23 mouse cellular contexts compared by ENCODE assay signal in the genomic region with DNA sequence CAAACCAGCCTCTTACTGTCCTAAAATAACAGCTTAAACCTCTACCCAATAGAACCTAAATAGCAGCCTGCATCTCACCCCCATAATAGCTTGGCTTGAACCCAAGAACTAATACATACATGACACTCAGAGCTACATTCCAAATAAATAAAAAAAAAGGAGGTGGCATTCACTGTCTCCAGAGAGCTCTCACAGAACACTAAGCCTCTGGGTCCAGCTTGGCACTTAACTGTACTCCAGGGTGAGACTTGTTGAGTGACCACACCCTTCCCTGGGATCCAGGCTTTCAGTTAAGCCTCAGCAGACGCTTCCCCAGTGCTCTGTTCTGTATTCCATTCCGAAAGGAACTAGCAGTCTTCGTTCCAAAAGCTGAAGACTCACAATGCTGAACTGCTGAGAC.
A peak's percentile ranks its signal among the peaks of the same experiment; 100 is the strongest.
DNase-seq lines count a peak whose midpoint lies in the region; ATAC-seq and TF ChIP-seq lines count a peak whose summit lies in the region.
"Had no signal": no experiment of that assay in that cellular context is flagged by ENCODE, and none has a peak within 500 bp of the region (broad histone marks: within the 10 kb centered on the region; RNA-seq: fewer than 3 reads in every experiment).

No protein-coding gene starts in this region.

- no peak overlapping the region for H3K4me3 ChIP-seq in embryonic facial prominence, embryonic 13.5 days
- H3K4me3 ChIP-seq in embryonic facial prominence, embryonic 10.5 days = no peak overlapping the region
- H3K4me3 ChIP-seq in heart, embryonic 13.5 days = no peak overlapping the region
- H3K4me3 ChIP-seq in lung, embryonic 14.5 days (ENCODE audit: low read depth, low read length) = no peak overlapping the region
- H3K4me3 ChIP-seq: erythroblast, embryonic 14.5 days; forebrain, embryonic 15.5 days; heart, adult 2 months; hindbrain, embryonic 10.5 days; liver, embryonic 13.5 days; megakaryocyte, embryonic 14.5 days; midbrain, embryonic 13.5 days; stomach, embryonic 15.5 days had no signal

- 49% methylated on average over 3 of the region's 3 CpGs for WGBS in embryonic facial prominence, embryonic 13.5 days
- 75% methylated on average over 3 of the region's 3 CpGs for WGBS in embryonic facial prominence, embryonic 10.5 days
- WGBS in heart, embryonic 13.5 days = 26% methylated on average over 3 of the region's 3 CpGs
- WGBS in lung, embryonic 14.5 days = 43% methylated on average over 3 of the region's 3 CpGs

- H3K27ac ChIP-seq in embryonic facial prominence, embryonic 13.5 days = 0 out of 2 replicates have a peak overlapping the region, but pooled peaks have one; percentile 22
- no peak overlapping the region for H3K27ac ChIP-seq in embryonic facial prominence, embryonic 10.5 days (replicated peaks)
- H3K27ac ChIP-seq in heart, embryonic 13.5 days (replicated peaks) = 0 out of 2 replicates have a peak overlapping the region, but pooled peaks have one; percentile 2
- H3K27ac ChIP-seq in lung, embryonic 14.5 days (ENCODE audit: low read depth) = no peak overlapping the region
- H3K27ac ChIP-seq: forebrain, embryonic 15.5 days; heart, adult 2 months; hindbrain, embryonic 10.5 days; liver, embryonic 13.5 days; midbrain, embryonic 13.5 days; stomach, embryonic 15.5 days had no signal

- 0 out of 2 replicates have a peak, but pooled peaks have one; percentile 26 for ATAC-seq in embryonic facial prominence, embryonic 13.5 days (ENCODE audit: insufficient number of reproducible peaks, insufficient read depth, low FRiP score, low TSS enrichment, low read depth)
- peak; percentile 14; the same call in 1 of the 2 replicates for ATAC-seq in heart, embryonic 13.5 days (ENCODE audit: extremely low read depth, insufficient number of reproducible peaks, low FRiP score, low TSS enrichment)
- peak; percentile 41; the same call in 1 of the 2 replicates for ATAC-seq in lung, embryonic 14.5 days (ENCODE audit: insufficient read depth)
- ATAC-seq: CD4-positive, CD25-positive, alpha-beta regulatory T cell, adult 4 months; forebrain, embryonic 15.5 days; hindbrain, embryonic 16.5 days; intestine, embryonic 16.5 days; midbrain, embryonic 13.5 days had no signal

- H3K9ac ChIP-seq in embryonic facial prominence, embryonic 13.5 days = no peak overlapping the region
- H3K9ac ChIP-seq in heart, embryonic 13.5 days = no peak overlapping the region
- H3K9ac ChIP-seq in lung, embryonic 14.5 days = no peak overlapping the region
- H3K9ac ChIP-seq: forebrain, embryonic 15.5 days; liver, embryonic 13.5 days; midbrain, embryonic 13.5 days; stomach, embryonic 15.5 days had no signal

- no peak overlapping the region for H3K4me2 ChIP-seq in embryonic facial prominence, embryonic 13.5 days
- H3K4me2 ChIP-seq in heart, embryonic 13.5 days = no peak overlapping the region
- H3K4me2 ChIP-seq in lung, embryonic 14.5 days = no peak overlapping the region
- H3K4me2 ChIP-seq: forebrain, embryonic 15.5 days; liver, embryonic 13.5 days; midbrain, embryonic 13.5 days; stomach, embryonic 15.5 days had no signal

- no peaks in the 10 kb centered on the region for H3K36me3 ChIP-seq in embryonic facial prominence, embryonic 13.5 days
- no peaks in the 10 kb centered on the region for H3K36me3 ChIP-seq in embryonic facial prominence, embryonic 10.5 days (replicated peaks)
- no peaks in the 10 kb centered on the region for H3K36me3 ChIP-seq in heart, embryonic 13.5 days
- H3K36me3 ChIP-seq in lung, embryonic 14.5 days (ENCODE audit: insufficient read depth) = no peaks in the 10 kb centered on the region
- H3K36me3 ChIP-seq: forebrain, embryonic 15.5 days; hindbrain, embryonic 10.5 days; liver, embryonic 13.5 days; midbrain, embryonic 13.5 days; stomach, embryonic 15.5 days had no signal

- no peak for TF ChIP-seq CTCF in lung, embryonic 14.5 days (IDR thresholded peaks at IDR 0.05; ENCODE audit: low read depth)

- H3K9me3 ChIP-seq in embryonic facial prominence, embryonic 13.5 days = no peaks in the 10 kb centered on the region
- H3K9me3 ChIP-seq in embryonic facial prominence, embryonic 10.5 days = no peaks in the 10 kb centered on the region
- H3K9me3 ChIP-seq in heart, embryonic 13.5 days = no peaks in the 10 kb centered on the region
- no peaks in the 10 kb centered on the region for H3K9me3 ChIP-seq in lung, embryonic 14.5 days (ENCODE audit: low read depth, low read length)
- H3K9me3 ChIP-seq: forebrain, embryonic 15.5 days; hindbrain, embryonic 10.5 days; liver, embryonic 13.5 days; megakaryocyte, embryonic 14.5 days; midbrain, embryonic 13.5 days; stomach, embryonic 15.5 days had no signal

- H3K27me3 ChIP-seq in embryonic facial prominence, embryonic 13.5 days = no peaks in the 10 kb centered on the region
- H3K27me3 ChIP-seq in embryonic facial prominence, embryonic 10.5 days (replicated peaks; ENCODE audit: low read depth, poor library complexity, severe bottlenecking) = no peaks in the 10 kb centered on the region
- H3K27me3 ChIP-seq in heart, embryonic 13.5 days (replicated peaks) = no peaks in the 10 kb centered on the region
- no peaks in the 10 kb centered on the region for H3K27me3 ChIP-seq in lung, embryonic 14.5 days (ENCODE audit: insufficient read depth, low read length)
- H3K27me3 ChIP-seq: forebrain, embryonic 15.5 days; liver, embryonic 13.5 days; megakaryocyte, embryonic 14.5 days; midbrain, embryonic 13.5 days; stomach, embryonic 15.5 days had no signal

- DNase-seq in embryonic facial prominence, embryonic 10.5 days (ENCODE audit: low spot score) = no peak
- DNase-seq in heart, adult 9 months (ENCODE audit: low spot score in 2 of 2) = no peak
- DNase-seq in lung, embryonic 14.5 days = peak; percentile 49
- no peak for DNase-seq in lung, postnatal 25 days (ENCODE audit: low spot score)
- DNase-seq in NIH3T3 (ENCODE audit: low read depth) = peak; percentile 40
- DNase-seq in thymus, postnatal 4 days = no peak
- DNase-seq: adrenal gland, postnatal 25 days; cerebellum, adult 9-10 months; gastrocnemius, postnatal 25 days; heart, adult 2 months; layer of hippocampus, adult 9-11 months; liver, embryonic 13.5 days had no signal

- peaks cover 14% of the 10 kb centered on the region for H3K4me1 ChIP-seq in embryonic facial prominence, embryonic 13.5 days
- no peaks in the 10 kb centered on the region for H3K4me1 ChIP-seq in embryonic facial prominence, embryonic 10.5 days
- peaks cover 14% of the 10 kb centered on the region for H3K4me1 ChIP-seq in heart, embryonic 13.5 days
- H3K4me1 ChIP-seq in lung, embryonic 14.5 days (ENCODE audit: insufficient read depth) = no peaks in the 10 kb centered on the region
- H3K4me1 ChIP-seq: forebrain, embryonic 15.5 days; hindbrain, embryonic 10.5 days; liver, embryonic 13.5 days; megakaryocyte, embryonic 14.5 days; midbrain, embryonic 13.5 days; stomach, embryonic 15.5 days had no signal

Comparison
In these comparisons a context has a peak if more than half of its experiments do, and no peak if none do; other contexts are left out.
1. H3K27ac ChIP-seq: peak in embryonic facial prominence, embryonic 13.5 days (single experiment) and heart, embryonic 13.5 days (single experiment); none in embryonic facial prominence, embryonic 10.5 days (single experiment) and lung, embryonic 14.5 days (single experiment).
2. DNase-seq: peak in lung, embryonic 14.5 days (single experiment) and NIH3T3 (single experiment); none in embryonic facial prominence, embryonic 10.5 days (single experiment), heart, adult 9 months (0 of 2), lung, postnatal 25 days (single experiment) and thymus, postnatal 4 days (single experiment).
3. Peak in every context shown above with its lines, with median percentiles within 50 percentile points of each other: ATAC-seq.